Mouse (Mus musculus) megakaryocyte-erythroid progenitor cell, adult 5-6 weeks (primary cell): Measurements from ENCODE around the gene Glg1. TPM values are rescaled to one million over a fixed set of nuclear protein-coding genes. Genes with fewer than 3 reads are reported as not detected.
A peak's percentile ranks its signal among the peaks of the same experiment; 100 is the strongest.
"Not testable (repeated sequence)": the region's sequence is repeated elsewhere in the genome, so short reads cannot be mapped to it uniquely, and the experiment has no call there.

Experiments used
- ATAC-seq: replicated peaks from 2 replicates; pipeline ENCODE4 v1.8.0; 2016; ENCODE audit warnings: mild to moderate bottlenecking, inconsistent platforms; ENCODE audit not compliant: severe bottlenecking, poor library complexity, low FRiP score, low TSS enrichment
- total RNA-seq, 2 experiments: library from RNA; stranded (forward) in 1 of 2; stranded (reverse) in 1 of 2; fragments of 200-1000, 215-1000 nt in 1 of 2; fragments of >200 nt in 1 of 2; fragmentation: Nextera tagmentation in 1 of 2; gene quantifications; 2 replicates each; pipeline ENCODE4 v1.2.3; 2014 to 2017

The Glg1 gene
- total RNA-seq (2014; fragmentation: Nextera tagmentation), result 24.8 and 39.2 TPM in 2 replicates
- total RNA-seq (2017), result 42.1 and 43.2 TPM in 2 replicates

GRCm38 (mm10) chr8:111258631-111259407, at the start of gene Glg1:
Gene Glg1 (minus strand): TSS chr8:111259216.
- ATAC-seq, result peak; percentile 89

- ATAC-seq, result no peak
Measured at GRCm38 (mm10) chr8:111305031-111305730, 46.2 kb upstream of the Glg1 start.

GRCm38 (mm10) chr8:111304359-111304758, 45.3 kb upstream of the Glg1 start:
- ATAC-seq, result no peak

- not testable (repeated sequence) for ATAC-seq
Measured at GRCm38 (mm10) chr8:111303076-111303803, 44.2 kb upstream of the Glg1 start.

- ATAC-seq, result no peak
Measured at GRCm38 (mm10) chr8:111300597-111301546, 41.9 kb upstream of the Glg1 start.

- ATAC-seq, result peak; percentile 98
Measured at GRCm38 (mm10) chr8:111299821-111300568, 41.0 kb upstream of the Glg1 start, which contains the start of gene Rfwd3. Gene Rfwd3 (minus strand): TSS chr8:111300222.

- ATAC-seq, result peak; percentile 51
Measured at GRCm38 (mm10) chr8:111299363-111299820, 40.4 kb upstream of the Glg1 start.

- ATAC-seq, result no peak
Measured at GRCm38 (mm10) chr8:111298011-111298410, 39.0 kb upstream of the Glg1 start.

- ATAC-seq, result no peak
Measured at GRCm38 (mm10) chr8:111291733-111292132, 32.7 kb upstream of the Glg1 start.

GRCm38 (mm10) chr8:111290586-111290985, 31.6 kb upstream of the Glg1 start:
- ATAC-seq, result no peak

- no peak for ATAC-seq
Measured at GRCm38 (mm10) chr8:111285603-111286002, 26.6 kb upstream of the Glg1 start.

- ATAC-seq, result no peak
Measured at GRCm38 (mm10) chr8:111282093-111282492, 23.1 kb upstream of the Glg1 start.

GRCm38 (mm10) chr8:111268277-111268676, 9.3 kb upstream of the Glg1 start:
- no peak for ATAC-seq

- not testable (repeated sequence) for ATAC-seq
Measured at GRCm38 (mm10) chr8:111266161-111266560, 7.1 kb upstream of the Glg1 start.

GRCm38 (mm10) chr8:111264693-111265220, 5.7 kb upstream of the Glg1 start:
- ATAC-seq, result no peak

- peak; percentile 78 for ATAC-seq
Measured at GRCm38 (mm10) chr8:111261981-111262381, 3.0 kb upstream of the Glg1 start.

- ATAC-seq, result no peak
Measured at GRCm38 (mm10) chr8:111260251-111260650, 1.2 kb upstream of the Glg1 start.

GRCm38 (mm10) chr8:111259408-111259741, 359 bp upstream of the Glg1 start:
- ATAC-seq, result no peak
